Mouse (Mus musculus): Measurements from ENCODE around the gene Rtn4rl2.
"Not testable (repeated sequence)": the region's sequence is repeated elsewhere in the genome, so short reads cannot be mapped to it uniquely, and the experiment has no call there.

Rtn4rl2 gene

DNA sequence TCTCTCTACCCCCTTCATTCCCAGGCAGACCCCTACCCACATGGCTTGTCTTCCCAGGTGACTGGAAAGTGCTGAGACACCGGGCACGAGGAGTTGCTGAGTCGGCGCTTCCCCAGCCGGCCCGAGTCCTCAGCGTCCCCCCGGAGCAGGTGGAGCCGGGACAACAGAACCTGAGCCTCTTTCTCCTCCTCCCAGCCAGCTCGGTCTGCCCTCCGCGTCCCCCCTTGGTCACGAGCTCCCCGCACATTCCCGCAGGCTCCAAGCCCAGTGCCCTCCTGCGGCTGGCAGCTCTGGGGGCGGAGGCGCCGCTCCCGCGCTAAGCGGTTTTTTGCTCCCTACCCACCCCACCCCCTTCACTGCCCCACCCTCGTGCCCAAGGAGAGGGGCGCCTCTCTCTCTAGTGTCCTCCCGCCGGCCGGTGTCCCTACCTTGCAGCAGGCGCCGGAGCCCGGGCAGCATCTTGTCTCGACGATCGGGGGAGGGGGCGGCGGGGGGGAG, at the start of gene Rtn4rl2:
Gene Rtn4rl2 (minus strand): TSS at position 477 of the 498 bp plus-strand sequence.
- no peak for DNase-seq

DNA sequence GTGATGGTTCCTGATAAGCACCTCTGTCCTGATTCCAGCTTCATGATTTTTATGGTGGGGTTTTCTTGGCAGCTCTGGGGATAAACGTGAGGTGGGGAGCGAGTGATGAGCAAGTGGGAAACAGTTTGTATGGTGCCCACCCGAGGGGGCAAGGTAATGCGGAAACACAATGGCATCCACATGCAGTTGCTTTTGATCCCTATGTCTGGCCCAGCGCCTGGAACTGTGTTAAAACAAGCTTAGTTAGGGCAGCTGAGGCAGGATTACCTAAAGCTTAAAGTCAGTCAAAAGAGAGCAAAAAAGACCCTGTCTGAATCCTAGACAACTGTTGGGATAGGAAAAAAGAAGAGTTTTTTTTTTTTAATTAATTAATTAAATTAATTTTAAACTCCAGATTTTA, 48.6 kb upstream of the Rtn4rl2 start:
- no peak for DNase-seq

DNA sequence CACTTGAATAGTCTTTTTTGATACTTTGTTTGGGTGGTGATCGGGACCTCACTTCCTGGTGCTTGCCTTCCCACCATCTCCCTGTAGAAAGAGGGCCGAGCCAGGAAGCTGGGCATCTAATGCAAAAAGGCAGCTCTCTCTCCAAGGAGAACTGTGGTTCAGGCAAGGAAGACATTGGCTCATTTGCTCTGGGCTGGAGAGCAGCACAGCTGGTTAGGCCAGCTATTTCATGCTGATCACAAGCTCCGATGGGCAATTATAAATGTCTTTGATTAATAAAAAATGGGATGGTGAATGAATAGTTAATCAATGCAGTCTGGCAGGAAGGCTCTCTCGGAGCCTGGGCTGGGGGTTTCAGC, 48.1 kb upstream of the Rtn4rl2 start:
- no peak for DNase-seq

DNA sequence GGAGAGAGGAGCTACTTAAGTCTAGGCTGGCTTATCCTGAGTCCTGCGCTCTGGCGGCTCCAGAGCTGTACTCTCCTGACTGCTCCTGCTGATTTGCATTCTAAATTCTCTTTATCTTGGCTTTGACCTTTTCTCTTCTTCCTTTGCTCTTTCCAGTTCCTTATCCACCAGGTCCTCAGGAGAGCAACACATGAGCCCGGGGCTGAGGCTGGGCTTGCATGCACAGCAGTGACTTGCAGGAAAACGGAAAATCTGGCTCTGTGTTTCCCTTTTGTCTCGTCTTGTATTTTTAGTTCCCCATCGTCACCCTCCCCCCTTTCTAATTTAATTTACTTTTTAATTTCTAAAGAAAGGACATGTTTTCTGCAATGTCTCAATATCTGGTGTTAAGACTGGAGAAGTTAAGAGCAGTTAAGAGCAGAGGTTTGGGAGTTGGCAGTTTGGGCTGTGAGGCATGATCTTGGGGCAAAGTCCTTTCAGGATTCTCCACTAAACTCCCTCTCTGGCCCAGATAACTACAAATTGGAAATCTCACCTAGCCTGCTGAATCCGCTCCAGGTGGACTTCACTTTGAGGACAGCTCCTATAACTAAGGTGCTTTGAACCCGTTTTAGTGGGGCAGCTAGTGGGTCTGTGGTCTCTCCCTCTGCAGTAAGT, 47.6 kb upstream of the Rtn4rl2 start:
- no peak for DNase-seq

DNA sequence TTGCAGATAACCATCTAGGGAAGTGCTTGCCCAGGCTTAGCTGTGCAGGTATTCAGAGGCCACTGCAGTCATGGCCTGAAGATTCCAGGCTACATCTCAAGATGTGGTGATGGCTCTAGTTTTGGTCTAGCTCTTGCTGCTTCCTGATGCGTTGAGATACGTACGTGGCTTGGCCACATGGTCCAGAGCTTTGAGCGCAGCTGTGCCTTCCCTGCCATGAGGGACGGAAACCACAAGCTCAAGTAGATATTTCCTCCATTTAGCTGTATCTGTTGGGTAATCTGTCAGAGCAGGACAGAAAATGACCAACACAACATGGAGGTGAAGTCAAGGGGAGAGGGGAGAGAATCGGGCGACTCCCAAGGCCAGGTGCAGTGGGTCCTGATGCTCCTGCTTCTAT, 43.7 kb upstream of the Rtn4rl2 start:
- no peak for DNase-seq

DNA sequence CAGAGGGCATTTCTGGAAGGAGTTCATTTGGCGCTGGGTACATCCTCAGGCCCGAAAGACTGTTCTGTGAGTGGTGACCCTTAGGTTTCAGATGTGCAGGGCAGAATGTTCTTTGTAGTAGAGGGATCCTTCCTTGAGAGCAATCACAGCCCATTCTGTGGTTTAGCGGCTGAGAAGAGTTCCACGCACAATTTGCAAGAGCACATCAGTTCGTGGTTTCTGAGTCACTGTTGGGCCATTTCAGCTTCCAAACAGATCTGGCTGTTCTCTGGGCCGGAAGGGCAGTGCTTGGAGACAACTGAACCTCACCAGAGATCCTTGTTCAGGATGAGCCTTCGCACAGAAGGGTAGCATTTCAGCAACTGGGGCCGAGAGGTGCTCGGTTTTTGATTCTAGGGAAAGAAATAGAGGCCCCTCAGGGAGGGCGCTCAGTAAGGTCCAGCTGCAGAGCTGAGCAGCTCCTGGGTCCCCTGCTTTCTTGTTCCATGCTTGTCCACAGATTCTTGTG, 33.1 kb upstream of the Rtn4rl2 start:
- DNase-seq: no peak

DNA sequence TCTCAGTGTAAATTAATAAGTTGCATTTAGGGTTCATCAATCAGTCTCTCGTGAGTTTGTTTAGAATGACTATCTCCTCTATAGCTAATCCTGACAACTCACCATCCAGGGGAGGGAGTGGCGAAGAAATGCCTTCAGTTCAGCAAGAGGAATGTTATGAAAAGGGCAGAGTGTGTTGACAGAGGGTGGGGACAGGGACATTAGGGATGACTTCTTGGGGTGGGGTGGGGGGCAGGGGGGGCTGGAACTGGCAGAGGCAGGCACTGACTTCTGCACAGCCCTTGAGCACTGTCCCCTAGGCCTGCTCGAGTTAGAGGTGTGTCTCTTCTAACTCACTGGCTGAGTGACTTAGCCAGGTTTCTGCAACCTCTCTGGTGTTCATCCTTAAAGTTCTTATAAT, 31.7 kb upstream of the Rtn4rl2 start:
- no peak for DNase-seq

DNA sequence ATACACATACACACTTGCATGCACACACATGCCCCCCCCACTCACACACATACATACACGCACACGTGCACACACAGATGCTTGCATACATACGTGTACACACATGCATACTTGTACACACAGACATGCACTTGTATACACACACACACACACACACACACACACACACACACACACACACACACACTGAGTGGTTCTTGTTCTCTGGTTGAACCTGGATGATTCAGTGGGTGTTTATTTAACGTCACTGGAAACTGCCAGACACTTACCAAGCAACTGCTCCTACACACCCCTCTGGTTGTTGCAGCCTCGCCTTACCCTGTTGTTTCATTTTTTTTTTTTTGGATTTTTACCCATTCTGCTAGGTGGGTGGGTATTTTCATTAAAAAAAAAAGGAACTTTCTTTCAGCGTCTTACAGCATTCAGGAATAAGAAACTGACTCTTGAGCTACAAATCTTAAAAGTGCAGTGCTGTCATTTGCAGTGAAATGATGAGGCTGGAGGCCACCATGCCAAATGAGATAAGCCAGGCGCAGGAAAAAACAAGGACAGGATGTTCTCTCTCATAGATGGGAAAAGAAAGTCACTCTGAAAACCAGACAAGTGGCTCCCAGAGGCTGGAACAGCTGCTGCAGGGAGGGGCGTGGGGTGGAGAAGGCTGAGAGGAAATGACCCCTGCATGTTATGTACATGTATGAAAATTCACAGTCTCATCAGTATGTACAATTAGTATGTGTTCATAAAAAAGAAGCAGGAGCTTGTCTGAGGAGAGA, 30.2 kb upstream of the Rtn4rl2 start:
- DNase-seq: no peak

- no peak for DNase-seq
Measured at GRCm38 (mm10) chr2:84915330-84915729, 28.8 kb upstream of the Rtn4rl2 start.

GRCm38 (mm10) chr2:84913881-84914280, 27.4 kb upstream of the Rtn4rl2 start:
- no peak for DNase-seq

GRCm38 (mm10) chr2:84912722-84913121, 26.2 kb upstream of the Rtn4rl2 start:
- DNase-seq: no peak

DNA sequence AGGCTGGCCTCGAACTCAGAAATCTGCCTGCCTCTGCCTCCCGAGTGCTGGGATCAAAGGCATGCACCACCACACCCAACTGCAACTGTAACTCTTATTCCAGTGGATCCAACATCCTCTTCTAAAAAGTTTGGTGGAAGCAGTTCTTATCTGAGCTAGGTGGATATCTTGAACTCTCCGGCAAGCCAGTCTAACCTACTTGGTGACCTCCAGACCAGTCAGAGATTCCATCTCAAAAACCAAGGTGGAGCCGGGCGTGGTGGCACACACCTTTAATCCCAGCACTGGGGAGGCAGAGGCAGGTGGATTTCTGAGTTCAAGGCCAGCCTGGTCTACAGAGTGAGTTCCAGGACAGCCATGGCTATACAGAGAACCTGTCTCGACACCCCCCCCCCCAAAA, 10.2 kb upstream of the Rtn4rl2 start:
- not testable (repeated sequence) for DNase-seq

- DNase-seq: no peak
Measured at GRCm38 (mm10) chr2:84895495-84896198, 9.1 kb upstream of the Rtn4rl2 start.

- no peak for DNase-seq
Measured at GRCm38 (mm10) chr2:84893359-84893758, 6.8 kb upstream of the Rtn4rl2 start.

DNA sequence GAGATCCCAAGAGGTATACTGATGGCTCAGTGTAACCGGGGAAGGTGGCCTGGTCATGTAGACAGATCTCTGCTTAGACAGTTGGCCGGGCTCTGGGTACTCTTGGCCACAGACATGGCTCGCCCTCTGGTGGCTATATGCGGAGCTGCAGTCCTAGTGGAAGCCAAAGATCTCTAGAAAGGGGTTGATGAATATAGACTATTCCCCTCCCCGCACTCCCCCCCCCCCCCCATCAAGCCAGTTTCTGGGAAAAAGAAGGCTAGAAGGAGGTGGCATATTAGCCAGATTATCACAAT, 3.5 kb upstream of the Rtn4rl2 start:
- peak; percentile 54 to 74 for DNase-seq

DNA sequence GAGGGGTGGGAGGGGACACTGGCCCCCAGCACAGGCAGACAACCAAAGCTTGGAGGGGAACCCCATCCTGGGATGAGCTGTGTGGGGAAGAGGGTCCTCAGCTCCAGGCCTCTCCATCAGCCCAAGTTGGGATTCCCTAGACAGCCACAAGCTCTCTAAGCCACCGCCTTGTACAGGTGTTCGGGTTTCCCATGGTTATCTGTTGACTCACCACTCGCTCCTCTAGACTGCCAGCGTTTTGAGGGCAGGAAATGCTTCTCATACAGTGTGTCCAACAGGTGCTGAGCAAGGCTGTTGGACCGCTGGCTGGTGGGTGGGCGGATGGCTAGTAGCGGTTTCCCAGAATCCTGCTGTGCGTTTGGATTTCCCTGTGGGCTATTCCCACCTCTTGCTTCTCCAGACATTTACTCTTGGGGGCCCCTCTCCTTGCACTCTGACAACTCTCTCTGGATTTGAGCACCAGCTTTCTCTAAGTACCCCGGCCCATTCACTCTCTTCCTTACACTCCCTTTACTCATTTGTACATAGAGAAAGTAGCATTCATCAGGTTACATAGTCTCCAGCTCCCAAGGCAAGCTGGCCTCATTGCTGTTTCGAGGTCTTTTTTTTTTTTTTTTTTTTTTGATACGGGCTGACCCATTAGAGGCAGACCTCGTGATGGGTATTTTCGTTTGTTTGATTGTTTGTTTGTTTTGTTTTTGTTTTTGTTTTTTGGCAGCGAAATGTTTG, 3.0 kb upstream of the Rtn4rl2 start:
- DNase-seq: no peak

GRCm38 (mm10) chr2:84888657-84889315, 2.3 kb upstream of the Rtn4rl2 start:
- DNase-seq: peak; percentile 45 to 73

DNA sequence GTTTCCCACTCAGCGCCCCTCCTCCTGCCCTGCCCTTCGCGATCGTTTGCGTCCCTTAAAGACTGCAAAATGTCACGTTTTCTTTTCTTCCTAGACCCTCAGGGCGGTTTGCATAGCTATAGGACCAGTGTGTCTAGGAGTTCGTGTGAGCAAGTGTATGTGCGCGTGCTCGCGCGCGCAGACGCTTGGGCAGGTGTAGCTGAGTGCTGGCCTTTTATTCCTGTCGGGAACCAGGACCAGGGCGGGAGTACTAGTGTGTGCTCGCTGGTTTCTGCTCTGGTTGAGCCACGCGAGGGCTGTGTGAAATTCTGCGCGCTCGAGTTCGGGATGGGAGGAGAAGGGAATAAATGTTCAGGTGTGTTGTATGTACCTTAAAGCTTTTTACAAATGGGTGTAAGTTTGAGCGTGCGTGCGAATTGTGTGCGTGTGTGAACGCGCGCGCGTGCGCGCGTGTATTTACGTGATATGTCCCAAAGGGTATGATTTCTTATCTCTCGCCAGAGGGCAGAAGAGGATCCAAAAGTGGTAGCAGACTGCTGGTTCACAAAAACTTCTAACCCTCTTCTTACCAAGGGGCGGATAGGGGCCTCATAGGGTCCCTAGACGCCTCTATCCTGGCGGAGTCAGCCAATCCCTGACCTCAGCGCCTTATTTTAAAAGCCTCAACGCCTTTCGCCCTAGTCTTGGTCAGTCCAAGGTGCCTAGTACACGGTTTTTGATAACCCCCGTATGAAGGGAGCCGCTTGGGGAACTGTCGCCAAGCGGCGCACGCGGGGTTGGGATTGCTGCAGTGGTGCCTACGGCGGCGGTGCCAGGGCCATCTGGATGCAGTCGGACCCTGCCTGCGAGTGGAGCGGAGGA, 1.1 kb upstream of the Rtn4rl2 start:
- peak in 1 of 2 experiments; percentile 41 for DNase-seq

- DNase-seq: peak in 1 of 2 experiments; percentile 13
Measured at GRCm38 (mm10) chr2:84886821-84887281, 341 bp upstream of the Rtn4rl2 start.

DNA sequence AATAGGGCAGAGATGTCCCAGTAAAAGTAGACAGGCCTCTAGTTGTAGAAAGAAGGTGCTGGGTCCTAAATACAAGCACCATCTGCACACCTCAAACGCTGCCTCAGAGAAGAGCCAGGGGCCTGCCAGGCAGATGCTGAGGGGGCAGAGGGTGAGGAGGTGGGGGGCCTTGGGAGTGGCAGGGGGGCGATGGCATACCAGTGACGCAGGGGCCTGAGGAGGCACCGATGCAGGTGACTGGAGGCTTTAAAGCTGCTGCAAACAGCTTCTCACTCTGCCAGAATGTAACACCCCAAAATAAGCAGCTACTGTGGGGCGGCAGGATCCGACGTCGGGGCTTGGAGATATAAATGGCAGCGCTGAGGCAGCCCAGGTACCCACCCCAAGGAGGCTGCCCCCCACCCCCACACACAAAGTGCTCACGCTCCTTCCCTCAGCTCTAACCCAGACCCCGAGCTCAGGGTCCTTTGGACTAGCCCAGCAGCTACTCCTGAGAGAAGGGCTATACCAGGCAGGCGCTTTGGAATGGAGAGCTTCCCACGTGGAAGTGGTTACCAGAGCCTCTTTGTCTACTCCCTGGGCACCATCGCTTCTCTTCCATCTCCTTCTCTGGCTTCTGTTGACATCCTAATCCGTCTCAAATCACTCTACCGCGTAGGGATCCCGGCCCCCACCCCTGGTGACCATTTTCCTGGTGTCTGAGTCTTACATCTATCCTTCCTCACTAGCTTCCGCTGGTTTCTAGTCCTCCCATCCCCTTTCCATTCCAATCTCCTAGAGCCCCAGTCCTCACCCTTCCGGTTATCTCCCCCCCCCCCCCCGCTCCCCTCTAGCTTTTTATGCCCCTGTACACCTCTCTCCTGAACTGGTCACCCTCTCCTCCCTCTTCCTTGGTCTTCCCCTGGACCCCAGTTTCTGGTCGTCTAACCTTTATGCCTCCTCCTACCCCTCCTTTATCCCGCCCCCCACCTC, 1.1 kb downstream of the Rtn4rl2 start:
- DNase-seq: no peak

Data from spleen, adult 18-20 months (tissue).